Mouse (Mus musculus) kidney, embryonic 14.5 days (tissue): ENCODE measurements at regions not wholly inside any gene's neighbourhood (a gene's known extent, or its start where the extent isn't known, plus 50 kb on each side); places are given as distances from the start of the nearest gene placed in this dataset.
A peak's percentile ranks its signal among the peaks of the same experiment; 100 is the strongest.

Experiments used
- ATAC-seq: fragments of 200-750 bp; cut with Nextera tagmentation; 2 replicates; pipeline ENCODE4 v1.8.0; 2017; ENCODE audit warnings: moderate number of reproducible peaks, mild to moderate bottlenecking, moderate TSS enrichment, moderate library complexity; ENCODE audit not compliant: low FRiP score, low TSS enrichment
- H3K27ac ChIP-seq: fragments of 300-500 bp; sonication (generic); 2 replicates; pipeline ENCODE4 v1.5.1; 2014; ENCODE audit warnings: low read depth, mild to moderate bottlenecking, low read length, moderate library complexity, mixed read lengths
- H3K27me3 ChIP-seq: fragments of 300-500 bp; sonication (generic); 2 replicates; pipeline ENCODE4 v1.6.1; 2014; ENCODE audit warnings: mild to moderate bottlenecking, low read length; ENCODE audit not compliant: control insufficient read depth, insufficient read depth
- H3K36me3 ChIP-seq: fragments of 300-500 bp; sonication (generic); 2 replicates; pipeline ENCODE4 v1.6.1; 2014; ENCODE audit warnings: low read length, mixed read lengths; ENCODE audit not compliant: control insufficient read depth, insufficient read depth
- H3K4me1 ChIP-seq: fragments of 300-500 bp; sonication (generic); 2 replicates; pipeline ENCODE4 v1.6.1; 2014; ENCODE audit warnings: low read length, mixed read lengths; ENCODE audit not compliant: control insufficient read depth, insufficient read depth
- H3K4me2 ChIP-seq: fragments of 300-500 bp; sonication (generic); replicated peaks from 2 replicates; pipeline ENCODE4 v1.6.1; 2014; ENCODE audit warnings: low read depth, mild to moderate bottlenecking, low read length
- H3K4me3 ChIP-seq: fragments of 300-500 bp; sonication (generic); 2 replicates; pipeline ENCODE4 v1.5.1; 2014; ENCODE audit warnings: mild to moderate bottlenecking, low read length
- H3K9ac ChIP-seq: fragments of 300-500 bp; sonication (generic); 2 replicates; pipeline ENCODE4 v1.6.1; 2014; ENCODE audit warnings: low read depth, mild to moderate bottlenecking, low read length, moderate library complexity
- H3K9me3 ChIP-seq: fragments of 300-500 bp; sonication (generic); 2 replicates; pipeline ENCODE4 v1.6.1; 2016; ENCODE audit warnings: low read length; ENCODE audit not compliant: control insufficient read depth
- WGBS: fragments of 180-500 bp; shearing (Covaris S2); extraction: QIAGEN DNeasy Blood & Tissue Kit; methylation state at CpG from one replicate; pipeline ENCODE4 v1.1.7; 2014; 5-methylcytosine and 5-hydroxymethylcytosine counted together

- H3K27ac ChIP-seq: no peak overlapping the region
- H3K27me3 ChIP-seq: no peaks in the 10 kb centered on the region
- H3K9me3 ChIP-seq: no peaks in the 10 kb centered on the region
- no peak overlapping the region for H3K9ac ChIP-seq
- WGBS: 45% methylated on average over 7 of the region's 7 CpGs
- no peak overlapping the region for H3K4me3 ChIP-seq
- ATAC-seq: no peak
- peaks cover 15% of the 10 kb centered on the region; the same call in 1 of the 2 replicates for H3K4me1 ChIP-seq
- no peak overlapping the region for H3K4me2 ChIP-seq
- H3K36me3 ChIP-seq: no peaks in the 10 kb centered on the region
Measured at GRCm38 (mm10) chr11:117036977-117037376, 78.0 kb upstream of the Sec14l1 start.

- H3K27me3 ChIP-seq: no peaks in the 10 kb centered on the region
- no peaks in the 10 kb centered on the region for H3K9me3 ChIP-seq
- H3K27ac ChIP-seq: no peak overlapping the region
- no peak for ATAC-seq
- H3K4me2 ChIP-seq: no peak overlapping the region; the same call in 1 of the 2 replicates
- H3K4me1 ChIP-seq: peaks cover 15% of the 10 kb centered on the region; the same call in 1 of the 2 replicates
- H3K36me3 ChIP-seq: no peaks in the 10 kb centered on the region
- WGBS: 47% methylated on average over 20 of the region's 20 CpGs
- H3K4me3 ChIP-seq: no peak overlapping the region; the same call in 1 of the 2 replicates
- H3K9ac ChIP-seq: no peak overlapping the region
Measured at GRCm38 (mm10) chr11:117038282-117039106, 76.5 kb upstream of the Sec14l1 start.

- Histone ChIP-seq H3K27ac (no peak overlapping the region), H3K4me3 (no peak overlapping the region), H3K36me3 (no peaks in the 10 kb centered on the region), H3K4me1 (peaks cover 12% of the 10 kb centered on the region; the same call in 1 of the 2 replicates), H3K27me3 (no peaks in the 10 kb centered on the region), H3K9me3 (no peaks in the 10 kb centered on the region), H3K4me2 (no peak overlapping the region), H3K9ac (no peak overlapping the region)
- ATAC-seq: no peak
- WGBS: 13% methylated on average over 4 of the region's 4 CpGs
Measured at GRCm38 (mm10) chr11:117040829-117041228, 74.1 kb upstream of the Sec14l1 start.

GRCm38 (mm10) chr11:117042336-117042735, 72.6 kb upstream of the Sec14l1 start:
- Histone ChIP-seq H3K27me3 (no peaks in the 10 kb centered on the region), H3K9me3 (no peaks in the 10 kb centered on the region), H3K4me1 (peaks cover 6% of the 10 kb centered on the region; the same call in 1 of the 2 replicates), H3K9ac (no peak overlapping the region), H3K4me3 (no peak overlapping the region), H3K27ac (no peak overlapping the region), H3K4me2 (no peak overlapping the region), H3K36me3 (no peaks in the 10 kb centered on the region)
- no peak for ATAC-seq
- WGBS: 61% methylated on average over 5 of the region's 5 CpGs

GRCm38 (mm10) chr11:117043524-117043923, 71.4 kb upstream of the Sec14l1 start:
- Histone ChIP-seq H3K27me3 (no peaks in the 10 kb centered on the region), H3K9me3 (no peaks in the 10 kb centered on the region), H3K9ac (no peak overlapping the region), H3K4me2 (no peak overlapping the region), H3K36me3 (no peaks in the 10 kb centered on the region), H3K27ac (no peak overlapping the region), H3K4me1 (peaks cover 8% of the 10 kb centered on the region; the same call in 1 of the 2 replicates), H3K4me3 (no peak overlapping the region)
- WGBS: 10% methylated on average over 8 of the region's 8 CpGs
- ATAC-seq: no peak

GRCm38 (mm10) chr11:117044731-117045130, 70.2 kb upstream of the Sec14l1 start:
- Histone ChIP-seq H3K36me3 (no peaks in the 10 kb centered on the region), H3K4me3 (no peak overlapping the region), H3K9me3 (no peaks in the 10 kb centered on the region), H3K4me1 (peaks cover 8% of the 10 kb centered on the region; the same call in 1 of the 2 replicates), H3K9ac (no peak overlapping the region), H3K4me2 (no peak overlapping the region), H3K27me3 (no peaks in the 10 kb centered on the region), H3K27ac (no peak overlapping the region)
- 90% methylated on average over 1 of the region's 1 CpGs for WGBS
- no peak for ATAC-seq

- Histone ChIP-seq H3K4me3 (no peak overlapping the region), H3K9me3 (no peaks in the 10 kb centered on the region), H3K36me3 (no peaks in the 10 kb centered on the region), H3K27me3 (no peaks in the 10 kb centered on the region), H3K9ac (no peak overlapping the region), H3K27ac (no peak overlapping the region), H3K4me2 (no peak overlapping the region), H3K4me1 (peaks cover 4% of the 10 kb centered on the region; the same call in 1 of the 2 replicates)
- no peak for ATAC-seq
- 86% methylated on average over 5 of the region's 5 CpGs for WGBS
Measured at GRCm38 (mm10) chr11:117046636-117047035, 68.3 kb upstream of the Sec14l1 start.

GRCm38 (mm10) chr11:117047172-117047950, 67.6 kb upstream of the Sec14l1 start:
- H3K27me3 ChIP-seq: no peaks in the 10 kb centered on the region
- no peak for ATAC-seq
- H3K4me3 ChIP-seq: no peak overlapping the region
- H3K9me3 ChIP-seq: no peaks in the 10 kb centered on the region
- peak overlapping the region; percentile 16; the same call in 1 of the 2 replicates for H3K4me2 ChIP-seq
- no peak overlapping the region for H3K9ac ChIP-seq
- no peaks in the 10 kb centered on the region for H3K36me3 ChIP-seq
- peaks cover 4% of the 10 kb centered on the region; the same call in 1 of the 2 replicates for H3K4me1 ChIP-seq
- 35% methylated on average over 22 of the region's 22 CpGs for WGBS
- no peak overlapping the region for H3K27ac ChIP-seq

GRCm38 (mm10) chr11:117048911-117049310, 66.1 kb upstream of the Sec14l1 start:
- H3K9ac ChIP-seq: no peak overlapping the region
- H3K9me3 ChIP-seq: no peaks in the 10 kb centered on the region
- no peak overlapping the region for H3K4me3 ChIP-seq
- H3K27me3 ChIP-seq: no peaks in the 10 kb centered on the region
- H3K4me2 ChIP-seq: no peak overlapping the region
- H3K36me3 ChIP-seq: no peaks in the 10 kb centered on the region
- H3K4me1 ChIP-seq: peaks cover 4% of the 10 kb centered on the region; the same call in 1 of the 2 replicates
- no peak for ATAC-seq
- WGBS: 94% methylated on average over 3 of the region's 3 CpGs
- H3K27ac ChIP-seq: no peak overlapping the region
